Mouse (Mus musculus) hindlimb bud, embryonic 11.5 days (tissue): Measurements from ENCODE around the gene Mycbp2.

Experiments used
- DNase-seq: peaks from one replicate; pipeline ENCODE4 v3.0.0-alpha.2; 2012; ENCODE audit warnings: low read depth, low spot score; ENCODE audit errors: extremely low spot score

Mycbp2 gene

GRCm38 (mm10) chr14:103260437-103260836 lies 86.2 kb downstream of the Mycbp2 start:
- no peak for DNase-seq

GRCm38 (mm10) chr14:103258745-103259144 lies 87.9 kb downstream of the Mycbp2 start:
- no peak for DNase-seq

GRCm38 (mm10) chr14:103256866-103257265 lies 89.7 kb downstream of the Mycbp2 start:
- no peak for DNase-seq

- DNase-seq = no peak
Measured at GRCm38 (mm10) chr14:103254311-103254710, 92.3 kb downstream of the Mycbp2 start.

GRCm38 (mm10) chr14:103242020-103242419 lies 104.6 kb downstream of the Mycbp2 start:
- no peak for DNase-seq

- no peak for DNase-seq
Measured at GRCm38 (mm10) chr14:103234770-103235169, 111.8 kb downstream of the Mycbp2 start.

- DNase-seq = no peak
Measured at GRCm38 (mm10) chr14:103233640-103234593, 112.7 kb downstream of the Mycbp2 start.

GRCm38 (mm10) chr14:103222356-103222755 lies 124.3 kb downstream of the Mycbp2 start:
- no peak for DNase-seq

- no peak for DNase-seq
Measured at GRCm38 (mm10) chr14:103221751-103222150, 124.9 kb downstream of the Mycbp2 start.

- no peak for DNase-seq
Measured at GRCm38 (mm10) chr14:103216331-103216730, 130.3 kb downstream of the Mycbp2 start.

GRCm38 (mm10) chr14:103186658-103187057 lies 160.0 kb downstream of the Mycbp2 start:
- DNase-seq = no peak

- DNase-seq = no peak
Measured at GRCm38 (mm10) chr14:103186076-103186475, 160.5 kb downstream of the Mycbp2 start.

- DNase-seq = no peak
Measured at GRCm38 (mm10) chr14:103180096-103180495, 166.5 kb downstream of the Mycbp2 start.

GRCm38 (mm10) chr14:103162923-103163322 lies 183.7 kb downstream of the Mycbp2 start:
- no peak for DNase-seq

- DNase-seq = no peak
Measured at GRCm38 (mm10) chr14:103155685-103156084, 190.9 kb downstream of the Mycbp2 start.

GRCm38 (mm10) chr14:103150139-103150538 lies 196.5 kb downstream of the Mycbp2 start:
- no peak for DNase-seq

GRCm38 (mm10) chr14:103131991-103132390 lies 214.6 kb downstream of the Mycbp2 start:
- no peak for DNase-seq

- DNase-seq = no peak
Measured at GRCm38 (mm10) chr14:103125756-103126155, 220.9 kb downstream of the Mycbp2 start.

GRCm38 (mm10) chr14:103114994-103115670 lies 231.5 kb downstream of the Mycbp2 start:
- no peak for DNase-seq

GRCm38 (mm10) chr14:103112606-103113363 lies 233.8 kb downstream of the Mycbp2 start:
- no peak for DNase-seq

GRCm38 (mm10) chr14:103109971-103110370 lies 236.6 kb downstream of the Mycbp2 start:
- no peak for DNase-seq
